11 mouse cellular contexts compared by ENCODE assay signal in genomic region chr9:116150725-116151396, GRCm38 (mm10). TPM values are rescaled to one million over a fixed set of nuclear protein-coding genes. Genes with fewer than 3 reads are reported as not detected.
DNase-seq lines count a peak whose midpoint lies in the region; ATAC-seq and TF ChIP-seq lines count a peak whose summit lies in the region.
"Had no signal": no experiment of that assay in that cellular context is flagged by ENCODE, and none has a peak within 500 bp of the region (broad histone marks: within the 10 kb centered on the region; RNA-seq: fewer than 3 reads in every experiment).

No protein-coding gene starts in this region.

- peak overlapping the region; percentile 20 for H3K9ac ChIP-seq in heart, embryonic 13.5 days
- H3K9ac ChIP-seq in lung, embryonic 16.5 days (ENCODE audit: low read length): 0 out of 2 replicates have a peak overlapping the region, but pooled peaks have one; percentile 8
- H3K9ac ChIP-seq in stomach, embryonic 16.5 days (ENCODE audit: low read length): no peak overlapping the region
- H3K9ac ChIP-seq: liver, embryonic 12.5 days had no signal

- peaks cover 56% of the 10 kb centered on the region for H3K4me1 ChIP-seq in heart, embryonic 13.5 days
- H3K4me1 ChIP-seq in lung, embryonic 16.5 days (replicated peaks; ENCODE audit: control insufficient read depth, insufficient read depth, low read length): peaks cover 32% of the 10 kb centered on the region
- peaks cover 17% of the 10 kb centered on the region for H3K4me1 ChIP-seq in lung, adult 2 months (ENCODE audit: control insufficient read depth, insufficient read depth, low read length)
- peaks cover 27% of the 10 kb centered on the region for H3K4me1 ChIP-seq in stomach, embryonic 16.5 days (ENCODE audit: control insufficient read depth, insufficient read depth, low read length)

- TF ChIP-seq POLR2A in lung, adult 2 months (IDR thresholded peaks at IDR 0.05; ENCODE audit: borderline replicate concordance, extremely low read depth, low read depth, low read length): no peak

- no peak for DNase-seq in heart, postnatal 4 days
- no peak for DNase-seq in lung, adult 2 months
- DNase-seq in fat pad, adult 2 months (ENCODE audit: extremely low read depth, low read depth, low spot score): peak; percentile 18
- no peak for DNase-seq in adrenal gland, postnatal 25 days
- DNase-seq in adrenal gland, adult 2 months: no peak
- DNase-seq: cerebellum, postnatal 10 days had no signal

- H3K27me3 ChIP-seq in heart, embryonic 13.5 days (replicated peaks): no peaks in the 10 kb centered on the region
- H3K27me3 ChIP-seq in lung, embryonic 16.5 days (ENCODE audit: control insufficient read depth, insufficient read depth, low read depth, low read length): no peaks in the 10 kb centered on the region
- H3K27me3 ChIP-seq in stomach, embryonic 16.5 days (ENCODE audit: control insufficient read depth, insufficient read depth, low read length): no peaks in the 10 kb centered on the region
- H3K27me3 ChIP-seq: liver, embryonic 12.5 days had no signal

- no peak overlapping the region for H3K4me3 ChIP-seq in heart, embryonic 13.5 days
- no peak overlapping the region for H3K4me3 ChIP-seq in lung, embryonic 16.5 days (ENCODE audit: low read length)
- no peak overlapping the region for H3K4me3 ChIP-seq in lung, adult 2 months (replicated peaks; ENCODE audit: extremely low read depth, low read depth, low read length)
- no peak overlapping the region for H3K4me3 ChIP-seq in stomach, embryonic 16.5 days (replicated peaks; ENCODE audit: low read length)
- H3K4me3 ChIP-seq: liver, embryonic 12.5 days had no signal

- H3K27ac ChIP-seq in heart, embryonic 13.5 days (replicated peaks): peak overlapping the region; percentile 75
- peak overlapping the region; percentile 41; the same call in 1 of the 2 replicates for H3K27ac ChIP-seq in lung, embryonic 16.5 days (ENCODE audit: low read length)
- peak overlapping the region; percentile 73 for H3K27ac ChIP-seq in stomach, embryonic 16.5 days (ENCODE audit: low read length)
- H3K27ac ChIP-seq: liver, embryonic 12.5 days had no signal

- TF ChIP-seq CTCF in lung, adult 2 months (IDR thresholded peaks at IDR 0.05; ENCODE audit: insufficient read depth, low read length): no peak

- peak overlapping the region; percentile 3 for H3K4me2 ChIP-seq in heart, embryonic 13.5 days
- H3K4me2 ChIP-seq in lung, embryonic 16.5 days (ENCODE audit: low read depth, low read length): no peak overlapping the region
- no peak overlapping the region for H3K4me2 ChIP-seq in stomach, embryonic 16.5 days (ENCODE audit: low read depth, low read length)
- H3K4me2 ChIP-seq: liver, embryonic 12.5 days had no signal

- 14% methylated on average over 7 of the region's 7 CpGs for WGBS in heart, embryonic 13.5 days
- 28% methylated on average over 7 of the region's 7 CpGs for WGBS in lung, embryonic 16.5 days
- WGBS in lung, adult 2 months: 48% methylated on average over 7 of the region's 7 CpGs
- WGBS in stomach, embryonic 16.5 days: 25% methylated on average over 7 of the region's 7 CpGs

- H3K36me3 ChIP-seq in heart, embryonic 13.5 days: peaks cover 25% of the 10 kb centered on the region
- H3K36me3 ChIP-seq in lung, embryonic 16.5 days (ENCODE audit: control insufficient read depth, insufficient read depth, low read length): peaks cover 15% of the 10 kb centered on the region
- H3K36me3 ChIP-seq in stomach, embryonic 16.5 days (ENCODE audit: control insufficient read depth, insufficient read depth, low read length): peaks cover 8% of the 10 kb centered on the region; the same call in 1 of the 2 replicates

- 0 out of 2 replicates have a peak, but pooled peaks have one; percentile 17 for ATAC-seq in heart, embryonic 13.5 days (ENCODE audit: extremely low read depth, insufficient number of reproducible peaks, low FRiP score, low TSS enrichment)
- ATAC-seq in lung, embryonic 16.5 days (ENCODE audit: low read depth): peak; percentile 34
- ATAC-seq in stomach, embryonic 16.5 days (ENCODE audit: insufficient read depth, low FRiP score): peak; percentile 44; the same call in 1 of the 2 replicates
- ATAC-seq: CD4-positive, CD25-positive, alpha-beta regulatory T cell, adult 4 months; liver, embryonic 12.5 days had no signal

- 0 out of 2 replicates have a peak, but pooled peaks cover 6% of the 10 kb centered on the region for H3K9me3 ChIP-seq in heart, embryonic 13.5 days
- H3K9me3 ChIP-seq in lung, embryonic 16.5 days (ENCODE audit: control insufficient read depth, low read length): peaks cover 4% of the 10 kb centered on the region
- no peaks in the 10 kb centered on the region for H3K9me3 ChIP-seq in stomach, embryonic 16.5 days (replicated peaks; ENCODE audit: control insufficient read depth, low read length)
- H3K9me3 ChIP-seq: liver, embryonic 12.5 days had no signal

RNA-seq across cellular contexts. Expression of gene Tgfbr2, which starts 24.3 kb away (rescaled TPM):
- 17.2 and 19.0 TPM in 2 replicates for polyA plus RNA-seq in heart, embryonic 13.5 days (2015; fragmentation: Nextera tagmentation; extraction: Ambion mirVana)
- total RNA-seq in heart, postnatal 4 days (2021): 10 to 100 TPM; 59.7 to 59.9 TPM
- polyA plus RNA-seq in lung, embryonic 16.5 days (2015; fragmentation: Nextera tagmentation; extraction: Ambion mirVana): 58.0 and 58.2 TPM in 2 replicates
- 135 and 146 TPM in 2 replicates for polyA plus RNA-seq in lung, adult 2 months (2012; rRNA removed)
- polyA plus RNA-seq in stomach, embryonic 16.5 days (2015; fragmentation: Nextera tagmentation; extraction: Ambion mirVana): 33.8 and 35.1 TPM in 2 replicates
- 61.2 and 69.9 TPM in 2 replicates for total RNA-seq in adrenal gland, postnatal 25 days (2021)
- 10 to 100 TPM; 57.7 to 90.0 TPM for total RNA-seq in adrenal gland, adult 2 months (2021)
- polyA plus RNA-seq in adrenal gland, adult 2 months (2012; rRNA removed): 64.3 and 72.6 TPM in 2 replicates
